Mouse (Mus musculus): ENCODE results near the gene Ppil6.

The Ppil6 gene

DNA sequence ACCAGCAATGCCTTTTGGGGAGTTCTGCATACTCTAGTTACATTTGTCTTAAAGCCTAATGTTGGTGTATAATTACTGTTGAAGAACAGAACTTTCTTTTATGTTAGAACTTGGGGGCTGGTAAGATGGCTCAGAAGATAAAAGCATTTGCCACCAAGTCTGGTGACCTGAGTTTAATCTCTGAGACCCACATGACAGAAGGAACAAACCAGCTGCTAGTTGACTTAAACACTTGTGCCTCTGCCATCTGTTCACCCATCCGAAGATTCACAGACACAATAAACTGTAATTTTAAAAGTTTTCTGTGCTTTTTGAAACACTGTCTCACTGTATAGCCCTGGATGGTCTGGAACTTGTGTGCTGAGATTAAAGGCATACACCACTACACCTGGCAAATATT, 35.5 kb downstream of the Ppil6 start:
- DNase-seq (ENCODE audit: low spot score): no peak

GRCm38 (mm10) chr10:41529972-41530371, 39.7 kb downstream of the Ppil6 start:
- no peak for DNase-seq (ENCODE audit: low spot score)

- no peak for DNase-seq (ENCODE audit: low spot score)
These were observed 45.8 kb downstream of the Ppil6 start for GRCm38 (mm10) chr10:41535991-41536390.

GRCm38 (mm10) chr10:41536714-41537113, 46.5 kb downstream of the Ppil6 start:
- DNase-seq (ENCODE audit: low spot score): no peak

DNA sequence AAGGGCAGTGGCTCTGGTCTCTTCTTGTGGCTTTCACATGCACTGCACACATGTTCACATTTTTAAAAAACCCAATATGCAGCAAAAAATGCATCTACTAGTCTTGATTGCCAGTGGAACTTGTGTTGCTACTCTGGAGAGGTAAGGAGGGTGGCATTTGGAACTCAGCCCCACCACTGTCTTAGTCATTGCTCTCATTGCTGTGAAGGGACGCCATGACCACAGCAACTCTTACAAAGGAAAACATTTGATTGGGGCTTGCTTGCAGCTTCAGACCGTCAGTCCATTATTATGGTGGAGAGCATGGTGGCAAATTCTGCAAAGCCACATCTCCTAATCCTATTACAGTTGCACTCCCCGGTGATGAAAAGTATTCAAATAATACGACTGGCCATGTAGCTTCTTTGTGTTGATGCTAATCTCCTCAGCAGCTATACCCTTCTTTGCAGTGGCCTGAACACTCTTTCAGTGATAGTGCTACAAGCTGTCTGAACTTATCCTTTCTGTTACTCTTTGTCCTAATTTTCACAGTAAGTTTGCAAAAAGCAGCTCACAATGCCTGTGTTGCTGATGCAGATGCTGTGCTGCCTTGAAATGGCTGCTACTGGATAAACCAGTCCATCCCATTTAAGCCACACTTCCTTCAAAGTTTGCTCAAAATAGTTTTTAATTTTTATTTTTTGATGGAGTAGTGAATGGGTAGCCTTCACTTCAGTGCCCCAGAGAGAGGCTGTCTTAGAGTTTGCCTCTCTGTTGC, 47.2 kb downstream of the Ppil6 start:
- no peak for DNase-seq (ENCODE audit: low spot score)

- DNase-seq (ENCODE audit: low spot score): no peak
These were observed 47.7 kb downstream of the Ppil6 start for GRCm38 (mm10) chr10:41537983-41538330.

- no peak for DNase-seq (ENCODE audit: low spot score)
These were observed 48.7 kb downstream of the Ppil6 start for GRCm38 (mm10) chr10:41538986-41539385.

GRCm38 (mm10) chr10:41542057-41542456, 51.8 kb downstream of the Ppil6 start:
- no peak for DNase-seq (ENCODE audit: low spot score)

GRCm38 (mm10) chr10:41543439-41543838, 53.2 kb downstream of the Ppil6 start:
- DNase-seq (ENCODE audit: low spot score): no peak

- no peak for DNase-seq (ENCODE audit: low spot score)
These were observed 53.6 kb downstream of the Ppil6 start for GRCm38 (mm10) chr10:41543844-41544243.

GRCm38 (mm10) chr10:41544481-41545190, 54.4 kb downstream of the Ppil6 start:
- no peak for DNase-seq (ENCODE audit: low spot score)

GRCm38 (mm10) chr10:41545224-41545755, 55.1 kb downstream of the Ppil6 start:
- no peak for DNase-seq (ENCODE audit: low spot score)

GRCm38 (mm10) chr10:41546396-41547165, 56.3 kb downstream of the Ppil6 start:
- no peak for DNase-seq (ENCODE audit: low spot score)

DNA sequence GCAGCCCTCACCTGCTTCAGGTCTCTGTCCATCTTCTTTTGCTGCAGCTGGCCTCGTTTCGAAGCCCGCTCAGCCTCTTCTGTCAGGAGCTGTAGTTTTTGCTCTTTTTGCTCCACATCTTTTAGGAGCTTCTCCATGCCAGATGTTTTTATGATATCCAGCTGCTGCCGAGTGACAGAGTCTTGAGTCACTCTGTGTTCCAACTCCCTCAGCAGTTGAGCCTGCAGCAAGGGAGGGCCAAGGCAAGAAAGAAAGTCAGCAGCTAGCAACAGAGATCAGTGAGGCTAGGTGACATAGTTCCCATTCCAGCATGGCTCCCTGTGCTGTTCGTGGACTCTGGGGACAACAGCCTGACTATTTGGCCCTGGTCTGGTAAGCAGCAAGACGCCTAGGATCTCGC, 60.5 kb downstream of the Ppil6 start:
- no peak for DNase-seq (ENCODE audit: low spot score)

DNA sequence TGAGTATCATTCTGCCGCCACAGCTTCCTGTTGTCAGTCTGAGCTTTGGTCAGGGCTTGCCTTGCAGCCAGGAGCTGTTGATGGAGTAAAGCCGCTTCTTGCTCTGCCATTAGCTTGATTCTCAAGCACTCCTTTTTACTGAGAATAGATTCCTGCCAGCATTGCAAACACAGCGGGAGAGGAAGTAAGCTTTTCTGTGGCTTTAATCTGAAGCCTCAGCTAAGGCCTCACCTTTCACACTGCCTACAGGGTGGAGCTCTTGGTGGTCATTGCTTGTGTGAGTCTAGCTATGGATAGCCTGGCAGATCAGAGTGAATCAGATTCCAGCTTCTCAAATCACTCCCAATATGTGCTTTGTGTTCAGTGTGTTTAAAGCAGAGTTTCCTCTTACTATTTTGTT, 62.1 kb downstream of the Ppil6 start:
- DNase-seq (ENCODE audit: low spot score): no peak

- DNase-seq (ENCODE audit: low spot score): no peak
These were observed 62.8 kb downstream of the Ppil6 start for GRCm38 (mm10) chr10:41552847-41553589.

DNA sequence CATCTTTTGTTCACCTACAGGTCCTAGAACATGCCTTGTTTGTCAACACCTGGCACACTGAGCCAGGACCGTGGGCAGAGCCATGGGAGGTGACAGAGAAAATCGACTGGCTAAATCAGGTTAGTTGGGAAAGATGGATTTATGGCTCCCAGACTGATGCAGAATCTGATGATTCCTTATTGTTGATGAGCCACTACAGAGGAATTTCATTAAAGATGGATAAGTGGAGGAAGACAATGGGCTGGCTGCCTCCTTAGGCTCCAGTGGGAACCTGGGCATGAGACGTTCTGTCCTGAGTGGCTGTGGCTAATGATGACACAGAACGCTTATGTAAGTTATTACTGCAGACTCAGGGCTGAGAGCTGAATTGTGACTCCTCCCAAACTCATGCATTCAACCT, 63.5 kb downstream of the Ppil6 start:
- DNase-seq (ENCODE audit: low spot score): no peak

DNA sequence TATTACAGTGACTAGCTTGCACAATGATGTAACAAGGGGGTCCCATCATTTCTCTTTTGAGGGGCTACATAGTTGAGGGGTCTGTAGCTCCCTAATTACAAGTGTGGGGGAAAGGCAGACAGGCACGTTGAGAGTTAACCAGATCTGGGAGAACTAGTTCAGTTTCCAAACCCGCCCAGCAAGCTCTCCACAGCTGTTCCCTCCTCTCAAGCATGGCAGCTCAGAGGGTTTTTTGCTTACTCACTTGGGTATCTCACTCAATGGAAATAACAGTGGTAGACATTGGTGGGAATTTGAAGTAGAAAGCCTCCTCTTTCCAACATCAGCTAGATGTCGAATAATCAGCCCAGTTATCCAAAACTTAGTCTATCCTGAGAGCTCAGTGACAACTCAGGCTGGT, 64.8 kb downstream of the Ppil6 start:
- DNase-seq (ENCODE audit: low spot score): no peak

DNA sequence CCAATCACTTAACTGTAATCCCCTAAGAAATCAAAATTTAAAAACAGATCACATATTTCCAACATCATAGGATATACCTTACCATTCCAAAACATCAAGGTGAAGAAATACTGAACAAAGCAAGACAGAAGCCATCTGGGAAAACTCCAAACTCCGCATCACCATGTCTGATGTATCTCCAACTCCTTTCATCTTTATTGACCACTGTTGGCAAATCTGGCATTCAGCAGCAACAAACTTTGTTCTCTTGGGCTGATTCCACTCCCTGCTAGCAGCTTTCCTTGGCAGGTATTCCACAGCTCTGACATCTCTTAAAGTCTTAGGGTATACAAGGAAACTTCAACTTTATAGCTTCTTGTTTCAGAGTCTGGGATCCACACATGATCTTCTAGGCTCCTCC, 68.2 kb downstream of the Ppil6 start:
- DNase-seq (ENCODE audit: low spot score): no peak

- DNase-seq (ENCODE audit: low spot score): no peak
These were observed 71.6 kb downstream of the Ppil6 start for GRCm38 (mm10) chr10:41561701-41562395.
